Mouse (Mus musculus) brain, embryonic 14.5 days (tissue): ENCODE measurements around the gene Emsy.

Experiments used
- CTCF ChIP-seq: fragments of 200-500 bp; IDR thresholded peaks from 2 replicates; pipeline ENCODE4 v1.5.1; 2012; ENCODE audit warnings: inconsistent platforms, mild to moderate bottlenecking, moderate library complexity, borderline replicate concordance; ENCODE audit not compliant: insufficient read depth, insufficient read length; ENCODE audit errors: extremely low read depth
- POLR2A ChIP-seq: fragments of 200-500 bp; IDR thresholded peaks from 2 replicates; pipeline ENCODE4 v1.6.1; 2012; ENCODE audit warnings: mild to moderate bottlenecking, inconsistent platforms, borderline replicate concordance; ENCODE audit not compliant: poor library complexity, insufficient read depth, insufficient read length, severe bottlenecking; ENCODE audit errors: extremely low read depth

GRCm38 (mm10) chr7:98697496-98697895, 40.9 kb upstream of the Emsy start:
- peak; percentile 47; the same call in 1 of the 2 replicates for TF ChIP-seq CTCF
- no peak for TF ChIP-seq POLR2A
